10 mouse cellular contexts compared by ENCODE assay signal in genomic region chr5:139495019-139495669, GRCm38 (mm10). TPM values are rescaled to one million over a fixed set of nuclear protein-coding genes. Genes with fewer than 3 reads are reported as not detected.
DNase-seq lines count a peak whose midpoint lies in the region; ATAC-seq lines count a peak whose summit lies in the region.
"Had no signal": no experiment of that assay in that cellular context is flagged by ENCODE, and none has a peak within 500 bp of the region (broad histone marks: within the 10 kb centered on the region; RNA-seq: fewer than 3 reads in every experiment).

No protein-coding gene starts in this region.

- peaks cover 12% of the 10 kb centered on the region; the same call in 1 of the 2 replicates for H3K27me3 ChIP-seq in intestine, embryonic 15.5 days (replicated peaks)
- peaks cover 40% of the 10 kb centered on the region for H3K27me3 ChIP-seq in limb, embryonic 12.5 days

- no peaks in the 10 kb centered on the region for H3K9me3 ChIP-seq in intestine, embryonic 15.5 days
- no peaks in the 10 kb centered on the region for H3K9me3 ChIP-seq in limb, embryonic 12.5 days

- no peak overlapping the region for H3K4me3 ChIP-seq in intestine, embryonic 15.5 days (replicated peaks)
- H3K4me3 ChIP-seq in limb, embryonic 12.5 days (replicated peaks): no peak overlapping the region
- H3K4me3 ChIP-seq: erythroblast, embryonic 14.5 days; megakaryocyte, embryonic 14.5 days had no signal

- peak; percentile 58; the same call in 1 of the 2 replicates for ATAC-seq in intestine, embryonic 15.5 days
- ATAC-seq in limb, embryonic 12.5 days (ENCODE audit: insufficient number of reproducible peaks, insufficient read depth, low FRiP score, low TSS enrichment, low read depth): 0 out of 2 replicates have a peak, but pooled peaks have one; percentile 35
- no peak for ATAC-seq in granulocyte monocyte progenitor cell, adult 5-6 weeks (replicated peaks; ENCODE audit: poor library complexity, severe bottlenecking)

- H3K4me2 ChIP-seq in intestine, embryonic 15.5 days (replicated peaks): no peak overlapping the region; the same call in 1 of the 2 replicates
- peak overlapping the region; percentile 7 for H3K4me2 ChIP-seq in limb, embryonic 12.5 days
- H3K4me2 ChIP-seq: hindbrain, embryonic 14.5 days had no signal

- 29% methylated on average over 22 of the region's 22 CpGs for WGBS in intestine, embryonic 15.5 days
- WGBS in limb, embryonic 12.5 days: 24% methylated on average over 22 of the region's 22 CpGs

- DNase-seq in layer of hippocampus, adult 11-12 months (ENCODE audit: low spot score): peak; percentile 57
- DNase-seq in layer of hippocampus, adult 9-10 months (ENCODE audit: low spot score): no peak
- DNase-seq in adipocyte (ENCODE audit: low spot score) (peak; percentile 38), liver (no peak)

- H3K36me3 ChIP-seq in intestine, embryonic 15.5 days: no peaks in the 10 kb centered on the region
- H3K36me3 ChIP-seq in limb, embryonic 12.5 days: no peaks in the 10 kb centered on the region

- no peaks in the 10 kb centered on the region for H3K4me1 ChIP-seq in intestine, embryonic 15.5 days (replicated peaks)
- peaks cover 9% of the 10 kb centered on the region; the same call in 1 of the 2 replicates for H3K4me1 ChIP-seq in limb, embryonic 12.5 days (replicated peaks)

- H3K9ac ChIP-seq in intestine, embryonic 15.5 days: no peak overlapping the region
- H3K9ac ChIP-seq in limb, embryonic 12.5 days (replicated peaks): no peak overlapping the region
- H3K9ac ChIP-seq: hindbrain, embryonic 14.5 days had no signal

- no peak overlapping the region for H3K27ac ChIP-seq in intestine, embryonic 15.5 days
- no peak overlapping the region for H3K27ac ChIP-seq in limb, embryonic 12.5 days
- H3K27ac ChIP-seq: hindbrain, embryonic 14.5 days had no signal

RNA-seq across cellular contexts. Expression of gene Zfand2a, which starts 10.8 kb away (rescaled TPM):
- polyA plus RNA-seq in intestine, embryonic 15.5 days (2015; fragmentation: Nextera tagmentation; extraction: Ambion mirVana): 6.0 and 7.0 TPM in 2 replicates
- polyA plus RNA-seq in limb, embryonic 12.5 days (2016; fragmentation: Nextera tagmentation; extraction: Ambion mirVana): 8.1 and 10.9 TPM in 2 replicates
- 7.8 and 14.9 TPM in 2 replicates for total RNA-seq in granulocyte monocyte progenitor cell, adult 5-6 weeks (2014; fragmentation: Nextera tagmentation)
- total RNA-seq in granulocyte monocyte progenitor cell, adult 5-6 weeks (2017): 13.0 and 20.6 TPM in 2 replicates

RNA-seq across cellular contexts. Expression of gene 3110082I17Rik, which starts 34.8 kb away (rescaled TPM):
- 31.8 and 38.4 TPM in 2 replicates for polyA plus RNA-seq in intestine, embryonic 15.5 days (2015; fragmentation: Nextera tagmentation; extraction: Ambion mirVana)
- polyA plus RNA-seq in limb, embryonic 12.5 days (2016; fragmentation: Nextera tagmentation; extraction: Ambion mirVana): 32.7 and 34.2 TPM in 2 replicates
- total RNA-seq in granulocyte monocyte progenitor cell, adult 5-6 weeks (2014; fragmentation: Nextera tagmentation): 25.0 and 44.6 TPM in 2 replicates
- 52.1 and 54.1 TPM in 2 replicates for total RNA-seq in granulocyte monocyte progenitor cell, adult 5-6 weeks (2017)

RNA-seq across cellular contexts. Expression of gene Uncx, which starts 48.1 kb away (rescaled TPM):
- polyA plus RNA-seq in intestine, embryonic 15.5 days (2015; fragmentation: Nextera tagmentation; extraction: Ambion mirVana): 0.23 TPM in 1 of 2 replicates, not detected in the other
- polyA plus RNA-seq in limb, embryonic 12.5 days (2016; fragmentation: Nextera tagmentation; extraction: Ambion mirVana): 0.11 and 0.23 TPM in 2 replicates
- not detected in 2 replicates for total RNA-seq in granulocyte monocyte progenitor cell, adult 5-6 weeks (2014; fragmentation: Nextera tagmentation)
- not detected in 2 replicates for total RNA-seq in granulocyte monocyte progenitor cell, adult 5-6 weeks (2017)
- polyA plus RNA-seq: erythroblast, embryonic 14.5 days had no signal

Comparison
In these comparisons a context has a peak if more than half of its experiments do, and no peak if none do; other contexts are left out.
1. DNase-seq: peak in layer of hippocampus, adult 11-12 months (single experiment) and adipocyte (single experiment); none in layer of hippocampus, adult 9-10 months (single experiment) and liver (single experiment).